Mouse (Mus musculus) midbrain, embryonic 14.5 days (tissue): ENCODE data around the gene Gdf15. TPM values are rescaled to one million over a fixed set of nuclear protein-coding genes. Genes with fewer than 3 reads are reported as not detected.
"Not testable (repeated sequence)": the region's sequence is repeated elsewhere in the genome, so short reads cannot be mapped to it uniquely, and the experiment has no call there.

ENCODE experiments used
- ATAC-seq: fragments of 200-750 bp; cut with Nextera tagmentation; 2 replicates; pipeline ENCODE4 v1.8.0; 2017; ENCODE audit warnings: moderate number of reproducible peaks, moderate library complexity; ENCODE audit not compliant: low FRiP score, low TSS enrichment
- DNase-seq: peaks from one replicate; pipeline ENCODE4 v3.0.0-alpha.2; 2015
- H3K27ac ChIP-seq: fragments of 300-500 bp; sonication (generic); replicated peaks from 2 replicates; pipeline ENCODE4 v1.5.1; 2014; ENCODE audit warnings: mild to moderate bottlenecking, low read depth, low read length, moderate library complexity
- H3K27me3 ChIP-seq: fragments of 300-500 bp; sonication (generic); 2 replicates; pipeline ENCODE4 v1.6.1; 2014; ENCODE audit warnings: low read length, control low read depth, mixed read lengths; ENCODE audit not compliant: control insufficient read depth, insufficient read depth
- H3K36me3 ChIP-seq: fragments of 300-500 bp; sonication (generic); 2 replicates; pipeline ENCODE4 v1.6.1; 2014; ENCODE audit warnings: low read length, control low read depth; ENCODE audit not compliant: control insufficient read depth, insufficient read depth
- H3K4me1 ChIP-seq: fragments of 300-500 bp; sonication (generic); 2 replicates; pipeline ENCODE4 v1.6.1; 2014; ENCODE audit warnings: mild to moderate bottlenecking, antibody characterized with exemption, low read length, control low read depth; ENCODE audit not compliant: control insufficient read depth, insufficient read depth
- H3K4me2 ChIP-seq: fragments of 300-500 bp; sonication (generic); 2 replicates; pipeline ENCODE4 v1.6.1; 2014; ENCODE audit warnings: mild to moderate bottlenecking, low read length, moderate library complexity
- H3K4me3 ChIP-seq: fragments of 300-500 bp; sonication (generic); replicated peaks from 2 replicates; pipeline ENCODE4 v1.5.1; 2014; ENCODE audit warnings: low read depth, low read length
- H3K9ac ChIP-seq: fragments of 300-500 bp; sonication (generic); replicated peaks from 2 replicates; pipeline ENCODE4 v1.6.1; 2014; ENCODE audit warnings: mild to moderate bottlenecking, low read length, moderate library complexity
- H3K9me3 ChIP-seq: fragments of 300-500 bp; sonication (generic); 2 replicates; pipeline ENCODE4 v1.6.1; 2016; ENCODE audit warnings: low read length, control low read depth, mixed read lengths; ENCODE audit not compliant: control insufficient read depth
- WGBS: fragments of 180-500 bp; shearing (Covaris S2); extraction: QIAGEN DNeasy Blood & Tissue Kit; methylation state at CpG from one replicate; pipeline ENCODE4 v1.1.7; 2014; 5-methylcytosine and 5-hydroxymethylcytosine counted together
- polyA plus RNA-seq: library from polyadenylated mRNA; unstranded; fragments of >200 nt; fragmentation: Nextera tagmentation; extraction: Ambion mirVana; gene quantifications from 2 replicates; pipeline ENCODE4 v1.2.1, GENCODE M21; 2014

Gene Gdf15
- polyA plus RNA-seq, 1 experiment from 2014 or later, result 0.20 TPM

DNA sequence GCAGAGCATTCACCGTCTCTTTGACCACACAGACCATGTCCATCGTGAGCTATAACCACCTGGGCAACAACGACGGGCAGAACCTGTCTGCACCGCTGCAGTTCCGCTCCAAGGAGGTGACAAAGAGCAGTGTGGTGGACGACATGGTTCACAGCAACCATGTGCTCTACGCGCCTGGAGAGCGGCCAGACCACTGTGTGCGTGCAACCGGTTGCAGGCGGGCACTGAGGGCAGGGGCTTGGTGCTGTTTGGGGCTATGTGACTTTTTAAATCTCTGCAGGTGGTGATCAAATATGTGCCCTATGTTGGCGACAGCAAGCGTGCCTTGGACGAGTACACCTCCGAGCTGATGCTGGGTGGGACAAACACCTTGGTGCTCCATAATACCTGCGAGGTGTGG is 36.0 kb downstream of the Gdf15 start:
- H3K27me3 ChIP-seq, result 0 out of 2 replicates have a peak, but pooled peaks cover 5% of the 10 kb centered on the region
- no peak for ATAC-seq
- no peaks in the 10 kb centered on the region for H3K9me3 ChIP-seq
- WGBS, result 92% methylated on average over 18 of the region's 18 CpGs
- no peak overlapping the region for H3K4me3 ChIP-seq
- H3K4me2 ChIP-seq, result no peak overlapping the region
- H3K27ac ChIP-seq, result no peak overlapping the region
- no peak overlapping the region for H3K9ac ChIP-seq
- DNase-seq, result no peak
- H3K4me1 ChIP-seq, result peaks cover 49% of the 10 kb centered on the region
- H3K36me3 ChIP-seq, result peaks cover 21% of the 10 kb centered on the region

DNA sequence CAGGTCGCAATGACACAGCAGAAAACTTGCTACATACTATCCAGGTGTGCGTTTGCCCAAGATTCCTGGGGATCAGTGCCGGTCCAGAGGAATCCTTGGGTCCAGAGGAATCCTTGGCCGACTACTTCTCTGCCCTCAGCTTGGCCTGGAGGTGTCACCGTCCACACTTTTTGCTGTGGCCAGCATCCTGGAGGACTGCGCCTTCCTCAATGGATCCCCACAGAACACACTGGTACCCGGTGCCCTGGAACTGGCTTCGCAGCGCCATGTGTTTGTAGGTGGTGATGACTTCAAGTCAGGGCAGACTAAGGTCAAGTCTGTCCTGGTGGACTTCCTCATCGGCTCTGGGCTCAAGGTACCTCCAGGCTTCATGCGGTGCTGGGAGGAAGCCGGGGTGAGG is 36.4 kb downstream of the Gdf15 start:
- no peak overlapping the region for H3K27ac ChIP-seq
- H3K36me3 ChIP-seq, result peaks cover 22% of the 10 kb centered on the region
- H3K9me3 ChIP-seq, result no peaks in the 10 kb centered on the region
- H3K4me1 ChIP-seq, result peaks cover 45% of the 10 kb centered on the region
- H3K27me3 ChIP-seq, result 0 out of 2 replicates have a peak, but pooled peaks cover 5% of the 10 kb centered on the region
- no peak overlapping the region for H3K4me3 ChIP-seq
- no peak overlapping the region; the same call in 1 of the 2 replicates for H3K9ac ChIP-seq
- ATAC-seq (no peak), DNase-seq (no peak)
- 96% methylated on average over 12 of the region's 12 CpGs for WGBS
- H3K4me2 ChIP-seq, result no peak overlapping the region

DNA sequence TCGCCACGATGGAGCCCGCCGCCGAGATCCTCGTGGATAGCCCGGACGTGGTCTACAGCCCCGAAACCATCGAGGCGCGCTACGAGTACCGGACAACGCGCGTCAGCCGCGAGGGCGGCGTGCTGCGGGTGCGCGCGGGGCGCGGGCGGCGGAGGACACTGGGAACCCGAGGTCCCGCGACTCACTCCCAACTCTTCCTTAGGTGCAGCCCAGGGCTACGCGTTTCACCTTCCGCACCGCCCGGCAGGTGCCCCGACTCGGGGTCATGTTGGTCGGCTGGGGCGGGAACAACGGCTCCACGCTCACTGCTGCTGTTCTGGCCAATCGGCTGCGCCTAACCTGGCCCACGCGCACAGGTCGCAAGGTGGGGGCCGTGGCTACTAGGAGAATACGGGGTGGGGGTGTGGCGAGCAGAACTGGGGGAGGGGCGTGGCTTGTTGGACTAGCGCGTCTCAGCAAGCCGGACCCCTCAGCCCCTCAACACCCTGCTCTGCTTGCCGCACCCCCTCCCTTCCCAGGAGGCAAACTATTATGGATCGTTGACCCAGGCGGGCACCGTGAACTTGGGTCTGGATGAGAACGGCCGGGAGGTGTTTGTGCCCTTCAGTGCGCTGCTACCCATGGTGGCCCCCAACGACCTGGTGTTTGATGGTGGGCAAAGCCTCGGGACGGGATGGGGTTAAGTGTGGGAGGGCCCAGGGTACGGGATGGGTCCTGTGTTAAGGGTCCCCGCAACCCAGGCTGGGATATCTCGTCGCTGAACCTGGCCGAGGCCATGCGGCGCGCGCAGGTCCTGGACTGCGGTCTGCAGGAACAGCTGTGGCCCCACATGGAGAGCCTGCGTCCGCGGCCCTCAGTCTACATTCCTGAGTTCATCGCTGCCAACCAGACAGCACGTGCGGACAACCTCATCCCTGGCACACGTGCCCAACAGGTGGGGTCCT is 37.4 kb downstream of the Gdf15 start:
- H3K4me1 ChIP-seq, result peaks cover 36% of the 10 kb centered on the region
- 10% methylated on average over 78 of the region's 82 CpGs for WGBS
- peak; percentile 70 for DNase-seq

DNA sequence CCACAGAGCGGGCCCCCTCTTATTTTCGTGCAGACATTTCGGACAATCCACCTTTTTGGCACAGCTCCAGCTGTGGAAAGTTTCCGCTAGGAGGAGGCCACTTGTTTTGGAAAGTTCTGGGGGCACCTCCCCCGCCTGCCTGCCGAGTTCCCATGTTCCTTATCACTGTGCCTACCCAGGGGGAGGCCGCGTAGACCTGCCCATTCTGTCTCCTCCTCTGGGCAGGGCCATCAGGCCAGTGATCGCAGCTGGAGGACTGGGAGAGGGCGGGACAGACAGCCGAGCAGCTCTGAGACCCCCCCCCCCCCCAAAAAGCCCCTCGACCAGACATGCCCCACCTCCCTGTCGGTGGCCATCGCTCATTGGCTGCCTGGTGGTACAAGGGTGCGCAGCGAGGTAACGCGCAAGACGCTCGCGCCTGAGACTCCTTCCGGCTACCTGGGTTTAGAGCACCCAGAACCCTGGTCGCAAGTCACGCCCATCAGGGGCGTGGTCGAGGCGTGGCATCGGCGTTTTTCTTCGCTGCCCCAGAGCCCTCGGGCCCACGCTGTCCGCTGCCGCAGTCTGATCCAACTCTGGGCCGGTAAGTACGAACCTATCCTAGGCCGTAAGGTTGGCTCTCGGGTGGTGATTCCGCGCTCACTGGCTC is 38.2 kb downstream of the Gdf15 start, which contains the start of gene Isyna1:
Gene Isyna1, plus strand, starts transcription at position 413 of the 649 bp plus-strand sequence.
- Histone ChIP-seq H3K36me3 (peaks cover 37% of the 10 kb centered on the region), H3K27ac (peak within 1 kb of the TSS; percentile 64), H3K4me2 (peak within 1 kb of the TSS; percentile 98), H3K27me3 (0 out of 2 replicates have a peak, but pooled peaks cover 5% of the 10 kb centered on the region), H3K4me3 (peak within 1 kb of the TSS; percentile 63), H3K9me3 (no peaks in the 10 kb centered on the region), H3K9ac (peak within 1 kb of the TSS; percentile 72), H3K4me1 (peaks cover 28% of the 10 kb centered on the region)
- WGBS, result under 1% methylated on average over 40 of the region's 40 CpGs
- DNase-seq (peak; percentile 94), ATAC-seq (peak; percentile 82)

More for the DNA sequence above, 37.4 kb downstream of the Gdf15 start:
- Histone ChIP-seq H3K36me3 (peaks cover 30% of the 10 kb centered on the region), H3K9me3 (no peaks in the 10 kb centered on the region), H3K4me2 (peak overlapping the region; percentile 98), H3K4me3 (peak overlapping the region; percentile 63), H3K9ac (peak overlapping the region; percentile 72), H3K27me3 (0 out of 2 replicates have a peak, but pooled peaks cover 5% of the 10 kb centered on the region), H3K27ac (peak overlapping the region; percentile 64)
- peak; percentile 12 for ATAC-seq

DNA sequence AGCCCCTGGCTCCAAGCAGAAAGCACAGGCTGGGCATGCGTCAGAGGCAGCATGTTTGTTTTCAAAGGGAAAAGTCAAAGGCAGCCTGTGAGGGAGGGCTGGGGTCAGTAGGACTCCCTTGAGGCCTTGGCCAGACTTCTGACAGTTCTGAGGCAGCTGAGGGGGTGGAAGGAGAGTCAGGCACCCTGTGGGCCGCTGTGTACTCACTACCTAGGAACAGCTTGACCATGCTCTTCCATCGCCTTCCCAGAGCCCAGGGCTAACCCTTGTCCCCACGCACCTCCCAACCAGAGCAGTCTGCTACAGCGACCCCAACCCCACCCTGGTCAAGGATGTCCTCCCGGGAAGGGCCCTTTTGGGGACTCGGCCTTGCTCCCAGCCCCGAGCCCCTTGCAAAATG is 39.1 kb downstream of the Gdf15 start:
- WGBS, result 54% methylated on average over 8 of the region's 8 CpGs
- H3K4me2 ChIP-seq, result peak overlapping the region; percentile 98; the same call in 1 of the 2 replicates
- H3K27me3 ChIP-seq, result 0 out of 2 replicates have a peak, but pooled peaks cover 5% of the 10 kb centered on the region
- H3K27ac ChIP-seq, result 0 out of 2 replicates have a peak overlapping the region, but pooled peaks have one; percentile 57
- no peak for ATAC-seq
- H3K4me3 ChIP-seq, result no peak overlapping the region
- no peaks in the 10 kb centered on the region for H3K9me3 ChIP-seq
- peaks cover 18% of the 10 kb centered on the region for H3K4me1 ChIP-seq
- DNase-seq, result no peak
- peaks cover 45% of the 10 kb centered on the region for H3K36me3 ChIP-seq
- H3K9ac ChIP-seq, result peak overlapping the region; percentile 72; the same call in 1 of the 2 replicates

DNA sequence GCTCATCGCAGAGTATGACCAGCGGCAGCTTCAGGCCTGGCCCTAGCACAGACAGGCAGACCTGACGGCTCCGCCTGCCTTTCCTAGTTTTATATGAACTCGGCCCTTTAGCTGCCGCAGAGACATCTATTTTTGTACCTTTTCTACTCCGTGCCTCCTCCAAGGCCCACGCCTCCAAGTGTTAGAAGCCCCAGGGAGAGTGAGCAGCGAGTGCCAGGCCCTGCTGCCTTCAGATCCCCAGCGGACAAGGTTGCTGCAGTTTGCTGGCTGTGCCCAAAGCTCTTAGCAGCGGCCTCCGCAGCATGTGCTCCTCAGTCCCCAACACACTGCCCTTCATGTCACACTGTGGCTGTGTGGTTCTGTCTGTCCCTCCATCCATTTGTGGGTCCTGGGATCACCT is 40.7 kb downstream of the Gdf15 start:
- peaks cover 8% of the 10 kb centered on the region for H3K4me1 ChIP-seq
- H3K4me2 ChIP-seq, result no peak overlapping the region
- H3K36me3 ChIP-seq, result peaks cover 50% of the 10 kb centered on the region
- no peak overlapping the region for H3K27ac ChIP-seq
- no peak overlapping the region for H3K4me3 ChIP-seq
- H3K9me3 ChIP-seq, result no peaks in the 10 kb centered on the region
- DNase-seq (no peak), ATAC-seq (no peak)
- H3K9ac ChIP-seq, result no peak overlapping the region
- 88% methylated on average over 12 of the region's 12 CpGs for WGBS
- 0 out of 2 replicates have a peak, but pooled peaks cover 5% of the 10 kb centered on the region for H3K27me3 ChIP-seq

DNA sequence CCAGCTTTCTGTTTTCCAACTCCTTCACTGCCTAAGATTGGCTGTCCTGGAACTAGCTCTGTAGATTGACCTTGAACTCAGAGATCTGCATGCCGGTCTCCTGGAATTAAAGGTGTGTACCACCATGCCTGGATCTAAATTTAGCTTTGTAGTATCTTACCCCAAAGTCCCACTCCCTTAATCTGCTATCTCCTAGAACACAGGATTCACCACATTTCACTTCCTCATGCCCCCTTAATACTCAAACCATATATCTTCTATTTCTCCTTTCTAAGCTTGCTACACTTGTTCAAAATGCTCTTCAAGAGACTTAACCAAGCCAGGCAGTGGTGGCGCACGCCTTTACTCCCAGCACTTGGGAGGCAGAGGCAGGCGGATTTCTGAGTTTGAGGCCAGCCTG is 44.3 kb downstream of the Gdf15 start:
- WGBS, result 96% methylated on average over 4 of the region's 4 CpGs
- DNase-seq, H3K4me3 ChIP-seq, H3K9me3 ChIP-seq, H3K4me1 ChIP-seq, H3K27me3 ChIP-seq, H3K4me2 ChIP-seq, ATAC-seq, H3K9ac ChIP-seq, H3K27ac ChIP-seq: not testable (repeated sequence)
- peaks cover 75% of the 10 kb centered on the region for H3K36me3 ChIP-seq

DNA sequence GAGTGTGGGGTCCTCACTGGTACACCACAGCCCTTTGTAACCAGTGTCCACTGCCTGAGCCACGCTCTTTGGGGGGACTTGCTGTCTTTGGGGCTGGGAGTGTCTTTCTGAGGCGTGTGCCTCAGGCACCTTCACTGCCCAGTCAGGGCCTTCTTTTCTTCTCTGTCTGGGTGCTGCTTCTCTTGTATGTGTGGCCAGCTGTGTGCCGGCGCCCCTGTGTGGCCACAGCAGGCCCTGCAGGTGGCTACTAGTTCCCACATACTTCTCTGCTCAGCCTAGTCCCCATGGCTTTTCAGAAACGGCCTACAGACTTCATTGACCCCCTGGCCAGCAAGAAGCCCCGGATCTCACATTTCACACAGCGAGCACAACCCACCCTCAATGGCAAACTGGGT is 47.0 kb downstream of the Gdf15 start:
- DNase-seq (peak; percentile 66), ATAC-seq (peak; percentile 46)
- Histone ChIP-seq H3K9me3 (no peaks in the 10 kb centered on the region), H3K9ac (no peak overlapping the region), H3K4me2 (no peak overlapping the region), H3K4me1 (no peaks in the 10 kb centered on the region), H3K27ac (no peak overlapping the region), H3K36me3 (peaks cover 88% of the 10 kb centered on the region), H3K27me3 (no peaks in the 10 kb centered on the region), H3K4me3 (no peak overlapping the region)
- WGBS, result 33% methylated on average over 7 of the region's 7 CpGs
